Mouse (Mus musculus) myocyte (in vitro differentiated cells): ENCODE measurements around the gene Dlg2. TPM values are rescaled to one million over a fixed set of nuclear protein-coding genes. Genes with fewer than 3 reads are reported as not detected.

Source experiments
- H3K27me3 ChIP-seq: one replicate; pipeline ENCODE4 v1.6.1; 2011; ENCODE audit not compliant: control insufficient read depth, insufficient read depth, insufficient read length
- H3K36me3 ChIP-seq: one replicate; pipeline ENCODE4 v1.6.1; 2011; ENCODE audit not compliant: control insufficient read depth, insufficient read depth
- H3K4me2 ChIP-seq: one replicate; pipeline ENCODE4 v1.6.1; 2011; ENCODE audit warnings: low read depth, control low read depth
- H3K4me3 ChIP-seq: one replicate; pipeline ENCODE4 v1.5.1; 2011; ENCODE audit warnings: mild to moderate bottlenecking, control low read depth, moderate library complexity
- H3K79me2 ChIP-seq: one replicate; pipeline ENCODE4 v1.6.1; 2011; ENCODE audit not compliant: control insufficient read depth, insufficient read depth
- H3ac ChIP-seq: one replicate; pipeline ENCODE4 v1.6.1; 2011; ENCODE audit not compliant: control insufficient read depth, insufficient read length
- CEBPB ChIP-seq: IDR thresholded peaks from 2 replicates; pipeline ENCODE4 v1.6.1; 2011; ENCODE audit warnings: mild to moderate bottlenecking, moderate library complexity; ENCODE audit not compliant: poor library complexity, insufficient read depth, severe bottlenecking
- E2F4 ChIP-seq: IDR thresholded peaks from one replicate; pipeline ENCODE4 v1.6.1; 2011; ENCODE audit warnings: mild to moderate bottlenecking, control low read depth, moderate library complexity; ENCODE audit not compliant: insufficient read depth
- MAX ChIP-seq: IDR thresholded peaks from one replicate; pipeline ENCODE4 v1.6.1; 2011; ENCODE audit warnings: low read depth, mild to moderate bottlenecking, control low read depth
- MYOD1 ChIP-seq, 3 experiments: IDR thresholded peaks; one replicate each; pipeline ENCODE4 v1.6.1; 2011; ENCODE audit warnings: control low read depth in 2 of 3, low read depth in 2 of 3, mild to moderate bottlenecking in 2 of 3, moderate library complexity in 1 of 3; ENCODE audit not compliant: insufficient read length in 2 of 3, control insufficient read depth in 1 of 3
- MYOG ChIP-seq, 3 experiments: IDR thresholded peaks; one replicate each; pipeline ENCODE4 v1.6.1; 2011; ENCODE audit warnings: control low read depth in 2 of 3, low read depth in 2 of 3, mild to moderate bottlenecking in 2 of 3; ENCODE audit not compliant: insufficient read length in 2 of 3, control insufficient read depth in 1 of 3, insufficient read depth in 1 of 3
- POLR2A ChIP-seq: IDR thresholded peaks from one replicate; pipeline ENCODE4 v1.6.1; 2011; ENCODE audit warnings: low read depth, mild to moderate bottlenecking, control low read depth, moderate library complexity; ENCODE audit not compliant: insufficient read length
- POLR2AphosphoS2 ChIP-seq: IDR thresholded peaks from one replicate; pipeline ENCODE4 v1.6.1; 2011; ENCODE audit warnings: low read depth, control low read depth; ENCODE audit not compliant: insufficient read length
- REST ChIP-seq: IDR thresholded peaks from one replicate; pipeline ENCODE4 v1.6.1; 2011; ENCODE audit warnings: mild to moderate bottlenecking, control low read depth, moderate library complexity; ENCODE audit not compliant: insufficient read depth, insufficient read length
- SRF ChIP-seq: IDR thresholded peaks from one replicate; pipeline ENCODE4 v1.6.1; 2011; ENCODE audit warnings: low read depth; ENCODE audit not compliant: control insufficient read depth, insufficient read length
- TCF12 ChIP-seq: IDR thresholded peaks from one replicate; pipeline ENCODE4 v1.6.1; 2011; ENCODE audit warnings: mild to moderate bottlenecking, control low read depth; ENCODE audit not compliant: poor library complexity, insufficient read depth, severe bottlenecking
- TCF3 ChIP-seq: IDR thresholded peaks from one replicate; pipeline ENCODE4 v1.6.1; 2011; ENCODE audit warnings: low read depth, control low read depth; ENCODE audit not compliant: insufficient read length
- USF1 ChIP-seq: IDR thresholded peaks from one replicate; pipeline ENCODE4 v1.6.1; 2011; ENCODE audit warnings: low read depth, mild to moderate bottlenecking, control low read depth, moderate library complexity
- polyA plus RNA-seq: library from polyadenylated mRNA; unstranded; fragments of >200 nt; fragmentation: generic; extraction: Trizol; gene quantifications from one replicate; pipeline ENCODE4 v1.2.1, GENCODE M21; 2012; ENCODE audit warnings: missing spikeins

Gene Dlg2
- polyA plus RNA-seq, 1 experiment = 0.65 TPM

- H3K27me3 ChIP-seq = no peaks in the 10 kb centered on the region
- TF ChIP-seq USF1 (no peak), REST (no peak), POLR2AphosphoS2 (no peak), POLR2A (no peak), SRF (no peak), E2F4 (no peak), TCF3 (no peak), CEBPB (no peak)
- H3K4me2 ChIP-seq = no peak overlapping the region
- no peaks in the 10 kb centered on the region for H3K36me3 ChIP-seq
- no peak overlapping the region for H3K4me3 ChIP-seq
- no peak overlapping the region for H3ac ChIP-seq
- H3K79me2 ChIP-seq = no peaks in the 10 kb centered on the region
Measured at GRCm38 (mm10) chr7:91542597-91543285, 1066.3 kb downstream of the Dlg2 start.

GRCm38 (mm10) chr7:91543286-91543650 lies 1066.8 kb downstream of the Dlg2 start:
- H3K27me3 ChIP-seq = no peaks in the 10 kb centered on the region
- TF ChIP-seq MYOD1 (IDR thresholded peaks at IDR 0.05; ENCODE audit: control insufficient read depth in 1 of 3, insufficient read length in 2 of 3, low read depth in 2 of 3) = no peak
- TF ChIP-seq REST = no peak
- no peaks in the 10 kb centered on the region for H3K36me3 ChIP-seq
- H3ac ChIP-seq = no peak overlapping the region
- no peak overlapping the region for H3K4me3 ChIP-seq
- H3K4me2 ChIP-seq = no peak overlapping the region
- H3K79me2 ChIP-seq = no peaks in the 10 kb centered on the region

- Histone ChIP-seq H3K79me2 (no peaks in the 10 kb centered on the region), H3ac (no peak overlapping the region), H3K36me3 (no peaks in the 10 kb centered on the region), H3K4me2 (no peak overlapping the region), H3K27me3 (no peaks in the 10 kb centered on the region), H3K4me3 (no peak overlapping the region)
- no peak for TF ChIP-seq USF1
- TF ChIP-seq MYOD1 (IDR thresholded peaks at IDR 0.05; ENCODE audit: control insufficient read depth in 1 of 3, insufficient read length in 2 of 3, low read depth in 2 of 3) = no peak
- no peak for TF ChIP-seq POLR2A
- no peak for TF ChIP-seq CEBPB
- no peak for TF ChIP-seq REST
- no peak for TF ChIP-seq E2F4
- TF ChIP-seq MYOG (IDR thresholded peaks at IDR 0.05; ENCODE audit: control insufficient read depth in 1 of 3, insufficient read depth in 1 of 3, insufficient read length in 2 of 3, low read depth in 2 of 3) = no peak
- TF ChIP-seq POLR2AphosphoS2 = no peak
- no peak for TF ChIP-seq TCF12
- no peak for TF ChIP-seq TCF3
- no peak for TF ChIP-seq MAX
- TF ChIP-seq SRF = no peak
Measured at GRCm38 (mm10) chr7:91544600-91544999, 1068.1 kb downstream of the Dlg2 start.

- H3K36me3 ChIP-seq = no peaks in the 10 kb centered on the region
- H3K27me3 ChIP-seq = no peaks in the 10 kb centered on the region
- no peak overlapping the region for H3K4me2 ChIP-seq
- no peak overlapping the region for H3ac ChIP-seq
- no peaks in the 10 kb centered on the region for H3K79me2 ChIP-seq
- no peak overlapping the region for H3K4me3 ChIP-seq
- peak in 1 of 3 experiments; percentile 11 for TF ChIP-seq MYOD1 (IDR thresholded peaks at IDR 0.05; ENCODE audit: control insufficient read depth in 1 of 3, insufficient read length in 2 of 3, low read depth in 2 of 3)
- TF ChIP-seq SRF = no peak
- no peak for TF ChIP-seq CEBPB
- TF ChIP-seq TCF3 = no peak
- no peak for TF ChIP-seq REST
- TF ChIP-seq E2F4 = no peak
- peak in 1 of 3 experiments; percentile 17 for TF ChIP-seq MYOG (IDR thresholded peaks at IDR 0.05; ENCODE audit: control insufficient read depth in 1 of 3, insufficient read depth in 1 of 3, insufficient read length in 2 of 3, low read depth in 2 of 3)
- TF ChIP-seq MAX = no peak
Measured at GRCm38 (mm10) chr7:91548796-91549195, 1072.3 kb downstream of the Dlg2 start.

GRCm38 (mm10) chr7:91557582-91557981 lies 1081.1 kb downstream of the Dlg2 start:
- TF ChIP-seq TCF12 = no peak
- TF ChIP-seq MYOD1 (IDR thresholded peaks at IDR 0.05; ENCODE audit: control insufficient read depth in 1 of 3, insufficient read length in 2 of 3, low read depth in 2 of 3) = no peak
- no peak for TF ChIP-seq CEBPB
- TF ChIP-seq SRF = no peak
- no peak overlapping the region for H3K4me2 ChIP-seq
- no peak overlapping the region for H3K4me3 ChIP-seq
- H3ac ChIP-seq = no peak overlapping the region
- no peaks in the 10 kb centered on the region for H3K36me3 ChIP-seq
- no peaks in the 10 kb centered on the region for H3K79me2 ChIP-seq
- no peaks in the 10 kb centered on the region for H3K27me3 ChIP-seq
